Comparison of ENCODE assay signal across 5 mouse cellular contexts in genomic region chr5:25455432-25455831, GRCm38 (mm10). TPM values are rescaled to one million over a fixed set of nuclear protein-coding genes. Genes with fewer than 3 reads are reported as not detected.
DNase-seq lines count a peak whose midpoint lies in the region; ATAC-seq and TF ChIP-seq lines count a peak whose summit lies in the region.
"Not testable (repeated sequence)": the region's sequence is repeated elsewhere in the genome, so short reads cannot be mapped to it uniquely, and the experiment has no call there.

No protein-coding gene starts in this region.

- TF ChIP-seq EP300 in CH12.LX (IDR thresholded peaks at IDR 0.05; ENCODE audit: low read length): not testable (repeated sequence)

- not testable (repeated sequence) for TF ChIP-seq CTCF in CH12.LX (conservative IDR thresholded peaks at IDR 0.05 in 1 of 2, IDR thresholded peaks at IDR 0.05 in 1 of 2; ENCODE audit: low read depth in 2 of 2, low read length in 2 of 2)

- H3K27me3 ChIP-seq in CH12.LX (replicated peaks): not testable (repeated sequence)

- H3K27ac ChIP-seq in CH12.LX (ENCODE audit: insufficient read depth, low read depth): not testable (repeated sequence)

- not testable (repeated sequence) for TF ChIP-seq RAD21 in CH12.LX (IDR thresholded peaks at IDR 0.05; ENCODE audit: low read depth, low read length)

- not testable (repeated sequence) for H3K4me1 ChIP-seq in CH12.LX (ENCODE audit: control insufficient read depth in 1 of 2, insufficient read depth in 2 of 2)

- TF ChIP-seq POLR2A in CH12.LX (IDR thresholded peaks at IDR 0.05; ENCODE audit: low read depth, low read length): not testable (repeated sequence)

- H3K36me3 ChIP-seq in CH12.LX (replicated peaks in 1 of 2; ENCODE audit: control insufficient read depth in 1 of 2, insufficient read depth in 1 of 2, low read length in 1 of 2): not testable (repeated sequence)

- not testable (repeated sequence) for H3K9me3 ChIP-seq in CH12.LX (replicated peaks; ENCODE audit: low read length)

- peak; percentile 57 for ATAC-seq in activated CD4-positive, CD25-positive, alpha-beta regulatory T cell, adult 4 months
- peak; percentile 61 for ATAC-seq in inflammation-experienced regulatory T-cells, adult 6 months

- DNase-seq in CD4-positive, CD25-positive, alpha-beta regulatory T cell, adult 2 months (ENCODE audit: low read depth, low spot score): peak; percentile 35
- DNase-seq in CH12.LX (ENCODE audit: extremely low read depth): not testable (repeated sequence)
- DNase-seq in naive thymus-derived CD4-positive, alpha-beta T cell, adult 2 months (ENCODE audit: low read depth): peak; percentile 50

- H3K4me2 ChIP-seq in CH12.LX (ENCODE audit: insufficient read depth, low read depth, poor library complexity, severe bottlenecking): not testable (repeated sequence)

- dilution Hi-C loops in CH12.LX (cut with MboI; ENCODE audit: extremely low pct_ligation_motif_present, extremely low pct_unique_long_range_greater_than_20kb, low sequenced_read_pairs): not testable (repeated sequence)

- H3K4me3 ChIP-seq in CH12.LX (replicated peaks in 1 of 3; ENCODE audit: low read depth in 2 of 3, low read length in 2 of 3, poor library complexity in 1 of 3): not testable (repeated sequence)

- not testable (repeated sequence) for H3K79me2 ChIP-seq in CH12.LX (replicated peaks; ENCODE audit: control insufficient read depth, extremely low read depth, insufficient read depth, poor library complexity, severe bottlenecking)

- in situ Hi-C loops in CH12.LX (cut with MboI; ENCODE audit: low pct_ligation_motif_present, low pct_unique_long_range_greater_than_20kb, low sequenced_read_pairs): not testable (repeated sequence)

- not testable (repeated sequence) for H3K9ac ChIP-seq in CH12.LX (ENCODE audit: insufficient read depth, low read depth)

TF ChIP-seq in CH12.LX, 34 proteins besides CTCF, POLR2A, EP300 and RAD21:
- TF ChIP-seq ETS1 (conservative IDR thresholded peaks at IDR 0.05; ENCODE audit: low read depth, low read length): peak; percentile 88

RNA-seq across cellular contexts. Expression of gene Kmt2c, which starts 43.2 kb away (rescaled TPM):
- total RNA-seq in CH12.LX (2012; rRNA removed): 12.8 and 14.6 TPM in 2 replicates
- 6.7 and 7.5 TPM in 2 replicates for total RNA-seq in CH12.LX (2014; rRNA removed)
- polyA plus RNA-seq in CH12.LX (2012; ENCODE audit: insufficient read length, low read depth): 9.7 and 12.7 TPM in 2 replicates
- polyA plus RNA-seq in activated CD4-positive, CD25-positive, alpha-beta regulatory T cell, adult 4 months (2017; shearing (Covaris generic)): 10 to 100 TPM; 26.0 to 27.7 TPM
- 10 to 100 TPM; 16.8 to 34.9 (median 34.9) TPM for polyA plus RNA-seq in inflammation-experienced regulatory T-cells, adult 6 months (2017; shearing (Covaris generic))
